Mouse (Mus musculus) embryonic fibroblast, embryonic 13.5 days (primary cell): ENCODE measurements at regions not wholly inside any gene's neighbourhood (a gene's known extent, or its start where the extent isn't known, plus 50 kb on each side); places are given as distances from the start of the nearest gene placed in this dataset.

Source experiments
- H3K27ac ChIP-seq: 2 replicates; pipeline ENCODE4 v1.5.1; 2012; ENCODE audit warnings: low read length, control low read depth, inconsistent platforms; ENCODE audit not compliant: insufficient read depth
- H3K4me1 ChIP-seq: 2 replicates; pipeline ENCODE4 v1.6.1; 2011; ENCODE audit warnings: low read length; ENCODE audit not compliant: control insufficient read depth, insufficient read depth
- H3K4me3 ChIP-seq: 2 replicates; pipeline ENCODE4 v1.5.1; 2011; ENCODE audit warnings: mild to moderate bottlenecking, control low read depth, low read length; ENCODE audit not compliant: insufficient read depth
- CTCF ChIP-seq: IDR thresholded peaks from 2 replicates; pipeline ENCODE4 v1.5.1; 2011; ENCODE audit warnings: mild to moderate bottlenecking, control low read depth, low read length, moderate library complexity, borderline replicate concordance; ENCODE audit not compliant: insufficient read depth
- POLR2A ChIP-seq: IDR thresholded peaks from 2 replicates; pipeline ENCODE4 v1.6.1; 2011; ENCODE audit warnings: low read depth, mild to moderate bottlenecking, control low read depth, low read length, moderate library complexity

- no peak overlapping the region for H3K4me3 ChIP-seq
- no peak overlapping the region for H3K27ac ChIP-seq
- TF ChIP-seq CTCF (no peak), POLR2A (no peak)
- H3K4me1 ChIP-seq, result no peaks in the 10 kb centered on the region
Measured at GRCm38 (mm10) chr14:48747936-48748335, 74.3 kb upstream of the Otx2 start.

DNA sequence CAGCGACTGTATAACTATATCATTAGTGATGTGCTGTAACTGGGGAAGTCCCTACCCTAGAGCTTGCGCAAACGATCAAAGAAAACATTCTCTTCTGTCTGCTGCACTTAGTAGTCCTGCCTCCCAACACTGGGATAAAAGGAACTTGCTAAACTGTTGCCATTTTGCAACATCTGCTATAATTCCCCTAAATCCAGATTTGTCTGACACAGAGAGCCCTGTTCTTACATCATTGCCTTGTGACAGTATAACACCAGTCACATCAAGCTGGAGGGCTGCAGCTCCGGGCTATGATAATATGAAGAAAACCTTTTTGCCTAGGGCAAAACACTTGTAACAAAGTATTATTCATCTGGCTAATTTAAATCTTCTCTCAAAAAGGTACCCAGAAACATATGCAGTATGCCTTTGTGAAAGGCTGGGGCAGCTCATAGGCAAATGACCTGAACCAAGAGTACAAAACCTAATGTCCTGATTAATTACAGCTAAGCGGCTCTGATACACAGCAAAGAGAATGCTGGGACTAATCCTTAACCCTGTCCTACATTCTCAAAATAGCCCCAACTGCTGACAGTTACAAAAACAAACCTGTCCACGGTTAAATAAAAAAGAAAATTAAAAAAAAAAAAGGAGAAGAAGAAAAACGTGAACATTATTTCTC lies 67.5 kb upstream of the Otx2 start:
- Histone ChIP-seq H3K4me3 (no peak overlapping the region), H3K4me1 (no peaks in the 10 kb centered on the region), H3K27ac (no peak overlapping the region)
- TF ChIP-seq POLR2A, result no peak
- TF ChIP-seq CTCF, result no peak

- no peak overlapping the region for H3K27ac ChIP-seq
- no peaks in the 10 kb centered on the region for H3K4me1 ChIP-seq
- no peak overlapping the region for H3K4me3 ChIP-seq
- TF ChIP-seq CTCF (no peak), POLR2A (no peak)
Measured at GRCm38 (mm10) chr14:48739121-48739520, 65.5 kb upstream of the Otx2 start.

- H3K27ac ChIP-seq, result no peak overlapping the region
- TF ChIP-seq CTCF (no peak), POLR2A (no peak)
- no peak overlapping the region for H3K4me3 ChIP-seq
- no peaks in the 10 kb centered on the region for H3K4me1 ChIP-seq
Measured at GRCm38 (mm10) chr14:48738641-48739040, 65.0 kb upstream of the Otx2 start.

DNA sequence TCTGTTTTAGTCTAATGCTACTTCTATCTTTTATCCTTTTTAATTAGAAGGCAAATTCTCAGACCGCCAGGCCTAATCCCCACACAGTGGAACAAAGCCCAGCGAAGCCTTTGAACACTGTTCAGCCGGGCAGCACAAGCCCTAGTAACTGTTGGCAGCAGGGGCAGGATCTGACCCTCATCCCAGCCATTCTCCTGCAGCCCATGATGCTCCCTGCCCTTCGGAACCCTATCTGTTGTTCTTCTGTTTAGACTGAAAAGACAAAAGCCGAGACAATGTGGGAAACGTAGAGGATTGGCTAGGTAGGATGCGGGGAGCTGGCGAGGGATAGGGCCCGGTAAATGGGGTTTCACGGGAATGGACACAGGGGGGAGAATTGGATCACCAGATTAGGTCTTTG lies 64.6 kb upstream of the Otx2 start:
- H3K27ac ChIP-seq, result no peak overlapping the region
- TF ChIP-seq POLR2A (no peak), CTCF (no peak)
- no peaks in the 10 kb centered on the region for H3K4me1 ChIP-seq
- no peak overlapping the region for H3K4me3 ChIP-seq

GRCm38 (mm10) chr14:48736969-48737860 lies 63.6 kb upstream of the Otx2 start:
- no peak overlapping the region for H3K4me3 ChIP-seq
- no peaks in the 10 kb centered on the region for H3K4me1 ChIP-seq
- TF ChIP-seq POLR2A, result no peak
- TF ChIP-seq CTCF, result no peak
- H3K27ac ChIP-seq, result no peak overlapping the region

DNA sequence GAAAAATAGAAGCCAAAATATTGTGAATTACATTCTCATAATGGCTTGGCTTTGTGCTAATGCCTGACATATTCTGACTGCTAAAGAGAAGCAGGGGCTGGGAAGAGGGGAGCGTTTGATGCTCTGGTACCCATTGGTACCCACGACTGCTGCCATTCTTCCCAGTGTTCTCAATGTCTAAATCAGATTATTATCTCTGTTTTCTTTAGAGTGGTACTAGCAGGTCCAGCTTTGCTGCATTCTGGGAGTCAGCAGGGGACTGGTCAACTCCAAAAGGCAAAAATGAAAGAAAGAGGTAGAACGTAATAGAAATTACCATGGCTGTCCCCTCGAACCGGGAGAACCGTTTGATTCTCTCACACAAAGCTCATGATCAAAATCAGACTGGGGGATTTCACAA lies 62.6 kb upstream of the Otx2 start:
- H3K4me1 ChIP-seq, result no peaks in the 10 kb centered on the region
- TF ChIP-seq POLR2A (no peak), CTCF (no peak)
- H3K27ac ChIP-seq, result no peak overlapping the region
- H3K4me3 ChIP-seq, result no peak overlapping the region

DNA sequence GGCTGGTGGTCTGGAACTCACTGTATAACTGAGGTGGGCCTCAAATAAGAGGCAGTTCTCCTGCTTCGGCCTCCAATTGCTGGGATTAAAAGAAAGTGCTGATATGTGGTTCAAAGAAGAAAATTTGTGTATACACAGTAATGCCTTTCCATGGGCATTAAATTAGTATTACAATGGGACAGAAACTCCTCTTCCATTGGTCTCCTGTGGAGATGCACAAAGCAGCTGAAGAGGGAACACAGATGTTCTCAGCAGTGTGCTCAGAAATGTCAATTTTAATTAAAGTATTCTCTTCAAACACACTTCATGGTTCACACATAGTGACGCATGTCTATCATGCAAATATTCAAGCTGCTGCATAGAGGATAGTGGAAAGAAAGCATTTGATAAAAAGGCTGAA lies 56.4 kb upstream of the Otx2 start:
- TF ChIP-seq CTCF (no peak), POLR2A (no peak)

More for the DNA sequence above, 56.4 kb upstream of the Otx2 start:
- no peak overlapping the region for H3K27ac ChIP-seq
- H3K4me1 ChIP-seq, result no peaks in the 10 kb centered on the region
- no peak overlapping the region for H3K4me3 ChIP-seq
